Mouse (Mus musculus) cerebellum, adult 9-10 months (tissue): Measurements from ENCODE around the gene March6.

Experiments
- DNase-seq: peaks from one replicate; pipeline ENCODE4 v3.0.0; 2022

Gene March6

GRCm38 (mm10) chr15:31542013-31542958 is 11.4 kb upstream of the March6 start:
- no peak for DNase-seq

- DNase-seq, result no peak
These were observed 9.6 kb upstream of the March6 start for GRCm38 (mm10) chr15:31540513-31540802.

- no peak for DNase-seq
These were observed 9.0 kb upstream of the March6 start for GRCm38 (mm10) chr15:31539643-31540512.

GRCm38 (mm10) chr15:31538346-31538745 is 7.5 kb upstream of the March6 start:
- no peak for DNase-seq

- DNase-seq, result no peak
These were observed 6.9 kb upstream of the March6 start for GRCm38 (mm10) chr15:31537706-31538105.

GRCm38 (mm10) chr15:31536051-31536737 is 5.3 kb upstream of the March6 start:
- no peak for DNase-seq

- no peak for DNase-seq
These were observed 4.5 kb upstream of the March6 start for GRCm38 (mm10) chr15:31535259-31535855.

GRCm38 (mm10) chr15:31534421-31535258 is 3.8 kb upstream of the March6 start:
- no peak for DNase-seq

GRCm38 (mm10) chr15:31533529-31533928 is 2.7 kb upstream of the March6 start:
- no peak for DNase-seq

- no peak for DNase-seq
These were observed 1.6 kb upstream of the March6 start for GRCm38 (mm10) chr15:31532331-31533021.

- DNase-seq, result no peak
These were observed 835 bp upstream of the March6 start for GRCm38 (mm10) chr15:31531446-31532330.

GRCm38 (mm10) chr15:31529811-31530658 is 818 bp downstream of the March6 start:
- peak; percentile 66 for DNase-seq

- no peak for DNase-seq
These were observed 1.8 kb downstream of the March6 start for GRCm38 (mm10) chr15:31529103-31529502.

- DNase-seq, result no peak
These were observed 2.4 kb downstream of the March6 start for GRCm38 (mm10) chr15:31528477-31528876.

GRCm38 (mm10) chr15:31526463-31526862 is 4.4 kb downstream of the March6 start:
- DNase-seq, result no peak

GRCm38 (mm10) chr15:31519000-31519399 is 11.9 kb downstream of the March6 start:
- no peak for DNase-seq

GRCm38 (mm10) chr15:31518371-31518770 is 12.5 kb downstream of the March6 start:
- DNase-seq, result no peak

- DNase-seq, result no peak
These were observed 13.7 kb downstream of the March6 start for GRCm38 (mm10) chr15:31517186-31517585.

GRCm38 (mm10) chr15:31511795-31512194 is 19.1 kb downstream of the March6 start:
- no peak for DNase-seq
